Mouse (Mus musculus) adrenal gland, postnatal 4 days (tissue): Measurements from ENCODE around the gene Agap1. TPM values are rescaled to one million over a fixed set of nuclear protein-coding genes. Genes with fewer than 3 reads are reported as not detected.
A peak's percentile ranks its signal among the peaks of the same experiment; 100 is the strongest.

ENCODE experiments used
- DNase-seq, 2 experiments: peaks; one replicate each; pipeline ENCODE4 v3.0.0; 2021 to 2022; ENCODE audit warnings: low spot score in 2 of 2, mixed read lengths in 2 of 2
- total RNA-seq, 2 experiments: library from RNA; stranded (reverse); gene quantifications; 2 replicates each; pipeline ENCODE4 v1.2.3; 2021

Gene Agap1
- total RNA-seq, 2 experiments from 2014 or later: 85.5 to 97.5 TPM

DNA sequence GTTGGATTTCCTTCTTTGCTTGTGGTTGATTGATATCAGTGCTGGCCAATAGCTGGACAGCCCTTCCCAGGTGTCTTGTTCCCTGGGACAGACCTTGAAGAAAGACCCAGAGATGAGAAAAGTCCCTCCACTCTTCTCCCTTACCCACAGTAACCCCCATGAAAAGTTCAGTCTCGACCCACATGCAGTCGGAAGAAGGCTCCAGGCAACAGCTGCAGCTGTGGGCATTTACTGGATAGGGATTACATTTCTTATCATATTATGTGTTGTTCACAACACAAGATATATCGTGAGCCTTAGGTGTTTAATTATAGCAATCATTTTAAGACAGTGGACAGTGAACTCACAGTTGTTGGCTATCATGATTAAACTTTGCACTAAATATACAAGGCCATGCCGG lies 367.2 kb downstream of the Agap1 start:
- DNase-seq: no peak

DNA sequence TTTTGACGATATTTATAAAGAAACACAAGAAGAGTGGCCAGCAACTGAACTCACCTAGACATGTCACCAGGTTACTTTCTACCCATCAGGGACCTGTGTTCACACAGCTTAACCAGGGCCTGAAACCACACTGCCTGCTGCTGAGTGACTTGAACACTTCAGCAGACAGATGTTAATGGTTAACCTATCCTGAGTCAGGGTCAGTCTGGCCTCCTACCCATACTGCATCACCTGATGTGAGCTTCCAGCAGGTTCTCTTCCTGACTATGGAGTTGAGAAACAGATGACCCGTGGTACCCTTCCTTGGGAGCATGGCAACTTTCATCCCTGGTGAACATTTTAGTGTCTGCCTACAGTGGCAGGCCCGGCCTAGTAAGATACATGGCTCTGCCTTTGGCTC lies 367.8 kb downstream of the Agap1 start:
- DNase-seq: no peak

DNA sequence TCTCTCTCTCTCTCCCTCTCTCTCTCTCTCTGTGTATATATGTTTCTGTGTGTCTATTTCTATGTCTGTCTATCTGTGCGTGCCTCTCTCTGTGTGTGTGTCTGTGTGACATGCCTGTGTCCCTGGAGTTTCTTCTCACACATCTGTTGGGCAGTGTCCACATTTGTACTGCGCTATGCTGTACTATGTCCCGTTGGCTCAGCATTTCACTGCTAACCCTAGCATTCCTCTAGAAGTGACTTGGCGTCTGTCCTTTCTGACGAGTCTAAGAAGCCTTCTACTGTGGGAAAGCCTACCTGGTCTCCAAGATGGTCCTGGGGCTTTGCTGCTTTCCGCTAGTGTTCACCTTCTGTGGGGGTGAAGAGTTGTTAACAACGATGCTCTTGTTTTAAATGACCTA lies 368.4 kb downstream of the Agap1 start:
- no peak for DNase-seq

DNA sequence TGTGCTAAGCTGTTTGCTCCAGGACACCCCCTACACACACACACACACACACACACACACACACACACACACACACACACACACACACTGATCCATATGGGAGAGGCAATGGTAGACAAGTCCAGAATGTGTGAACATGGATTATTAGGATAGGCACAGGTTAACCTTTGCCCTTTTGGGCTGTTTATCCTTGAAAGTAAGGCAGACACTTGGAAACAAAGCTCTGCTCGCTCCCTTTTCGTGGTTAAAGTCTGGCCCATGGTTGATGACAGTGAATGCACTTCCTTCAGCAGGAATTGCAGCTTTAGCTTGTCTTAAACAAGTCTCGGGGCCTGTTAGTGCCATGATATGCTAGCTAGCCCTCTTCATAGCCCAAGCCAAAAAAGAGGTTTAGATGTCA lies 372.4 kb downstream of the Agap1 start:
- no peak for DNase-seq

DNA sequence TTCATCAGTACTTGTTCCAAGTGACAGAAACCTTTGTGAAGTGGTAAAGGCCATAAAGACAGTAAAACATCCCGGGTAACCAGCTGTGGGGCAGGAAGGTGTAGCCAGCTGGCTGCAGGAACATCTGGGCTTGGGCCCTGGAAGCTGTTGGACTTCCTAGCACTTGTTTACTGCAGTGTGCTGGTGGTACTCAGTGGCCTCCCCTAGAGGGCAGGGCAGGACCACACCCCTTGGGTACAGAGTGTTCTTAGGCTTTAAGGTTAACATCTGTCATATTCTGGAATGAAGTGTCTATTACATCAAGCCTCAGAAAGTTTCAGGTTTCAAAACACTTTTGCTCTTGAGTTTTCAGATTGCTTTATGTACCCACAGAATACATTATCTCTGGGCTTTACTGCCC lies 376.5 kb downstream of the Agap1 start:
- DNase-seq: no peak

DNA sequence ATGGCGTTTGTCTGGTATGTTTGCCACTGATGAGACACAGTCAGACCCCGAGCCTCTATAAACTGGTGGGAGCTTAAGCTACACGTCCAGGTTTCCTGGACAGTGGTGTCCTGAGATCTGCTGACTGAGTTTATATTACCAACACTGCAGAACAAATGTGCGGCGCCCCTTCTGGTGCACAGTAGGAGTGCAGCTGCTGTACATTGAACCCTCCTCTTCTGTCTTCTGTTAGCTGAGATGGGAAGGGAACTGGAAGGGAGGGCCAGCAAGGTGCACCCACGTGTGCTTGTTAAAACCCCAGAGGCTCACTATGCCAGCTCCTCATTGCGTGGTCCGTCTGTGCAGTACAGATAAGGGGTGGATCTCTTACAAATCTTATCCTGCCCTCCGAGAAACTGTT lies 389.5 kb downstream of the Agap1 start:
- no peak for DNase-seq

DNA sequence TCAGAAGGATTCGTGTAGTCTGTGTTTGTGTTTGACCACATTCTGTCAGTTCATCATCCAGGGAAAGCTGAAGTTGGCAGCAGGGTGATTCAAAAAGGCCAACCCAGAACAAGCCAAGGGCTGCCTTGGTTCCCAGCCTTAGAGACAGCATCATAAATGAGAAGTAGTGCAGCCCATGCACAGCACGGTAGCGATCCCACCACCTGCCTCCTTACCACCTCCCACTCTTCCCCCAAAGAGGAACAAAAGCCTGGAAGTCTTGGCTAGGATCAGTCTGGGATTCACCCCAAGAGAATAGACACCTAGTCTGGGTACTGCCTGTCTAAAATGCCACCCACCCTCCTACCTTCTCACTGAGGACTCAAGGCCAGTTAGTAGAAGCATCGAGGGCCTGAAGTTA lies 390.9 kb downstream of the Agap1 start:
- DNase-seq: no peak

DNA sequence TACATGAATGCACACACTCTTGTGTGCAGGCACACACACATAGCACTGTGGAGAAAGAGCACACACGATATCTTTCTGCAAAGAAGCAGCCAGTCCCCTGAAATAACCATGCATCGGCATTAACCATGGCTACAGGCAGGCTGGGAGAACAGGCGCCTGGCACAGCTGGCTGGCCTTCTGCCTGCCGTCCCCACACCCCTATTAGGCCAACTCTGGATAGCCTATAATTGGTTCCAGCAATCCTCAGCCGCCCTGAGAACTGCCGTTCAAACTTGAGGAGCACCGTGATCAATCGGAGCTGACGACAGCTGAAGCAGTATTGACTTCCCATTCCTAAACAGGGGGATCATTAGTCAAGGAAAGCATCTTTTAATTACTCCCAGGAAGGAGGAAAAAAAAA lies 391.5 kb downstream of the Agap1 start:
- DNase-seq: no peak

DNA sequence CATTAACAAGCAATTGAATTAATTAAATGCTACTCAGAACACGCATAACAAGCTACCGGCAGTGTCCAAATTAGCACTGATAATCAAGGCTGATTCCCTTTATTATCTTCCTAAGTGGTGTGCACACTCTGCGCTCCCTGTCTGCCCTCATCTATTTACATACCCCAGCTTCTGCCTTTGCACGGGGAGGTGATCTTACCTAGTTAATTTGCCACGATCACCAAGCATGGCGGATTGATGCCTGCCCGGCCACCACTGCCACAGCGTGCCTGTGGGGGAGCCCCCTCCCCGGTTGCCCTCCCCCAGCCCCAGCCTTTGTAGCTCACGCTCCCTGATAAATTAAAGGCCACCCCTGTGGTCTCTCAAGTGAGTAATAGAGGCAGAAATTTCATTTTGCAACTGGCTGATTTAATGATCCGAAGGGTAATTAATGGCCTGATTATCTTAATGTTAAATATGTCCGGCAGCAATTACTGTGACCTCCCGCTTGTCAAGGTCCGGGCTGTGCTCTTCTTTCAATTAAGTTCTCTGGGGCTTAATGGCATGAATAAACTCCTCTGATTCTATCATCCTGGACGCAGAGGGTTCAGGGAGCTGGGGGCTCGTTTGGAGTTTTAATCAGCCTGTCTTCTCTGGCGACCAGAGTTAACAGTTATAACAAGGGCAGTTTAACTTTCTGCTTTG lies 393.9 kb downstream of the Agap1 start:
- no peak for DNase-seq

DNA sequence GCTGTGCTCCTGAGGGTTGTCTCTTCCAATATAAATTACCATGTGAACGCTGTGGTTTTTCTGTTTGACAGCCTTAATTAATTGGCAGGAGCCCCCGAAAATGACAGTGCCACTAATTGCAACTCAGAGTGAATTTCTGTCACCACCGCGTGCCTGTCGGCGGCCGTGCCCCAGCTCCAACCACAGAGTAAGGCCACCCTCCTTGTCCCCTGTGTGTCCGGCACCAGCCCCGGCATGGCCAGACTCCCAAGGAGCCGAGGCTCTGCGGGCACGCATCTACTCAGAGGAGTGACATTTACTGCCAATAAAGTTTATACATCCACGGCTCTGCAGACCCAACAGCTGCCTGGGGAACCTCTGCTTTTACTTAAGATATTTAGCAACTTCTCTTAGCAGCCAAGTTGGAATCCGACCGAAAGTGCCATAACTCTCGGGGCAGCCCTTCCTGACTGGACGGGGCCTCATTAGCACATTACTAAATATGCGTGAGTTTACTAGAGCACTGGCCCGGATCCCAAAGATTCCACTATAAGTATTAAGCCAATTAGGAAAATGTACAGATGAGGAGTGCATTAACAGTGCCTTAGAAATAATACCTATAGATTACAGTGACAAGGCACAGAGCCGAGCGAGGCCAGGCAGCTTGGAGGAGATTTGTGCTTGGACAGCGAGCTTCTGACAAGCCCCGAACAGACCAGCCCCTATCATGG lies 394.7 kb downstream of the Agap1 start:
- DNase-seq: no peak

DNA sequence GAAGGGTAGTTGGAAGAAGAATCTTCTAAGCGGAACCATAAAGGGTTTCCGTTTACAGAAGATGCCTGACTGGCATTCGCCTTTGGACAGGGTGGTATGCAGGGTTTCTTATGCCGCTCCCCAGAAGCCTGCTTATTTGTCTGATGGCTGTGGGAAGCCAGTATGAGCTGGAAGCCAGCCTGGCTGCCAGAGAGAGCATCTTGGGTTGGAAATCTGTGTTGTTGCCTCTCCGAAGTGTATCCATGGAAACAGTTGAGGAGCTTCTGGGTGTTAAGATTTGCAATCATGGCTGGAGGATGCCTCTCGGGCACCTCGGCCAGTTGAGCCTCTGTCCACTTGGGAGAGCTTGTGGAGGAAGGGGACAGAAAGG lies 395.2 kb downstream of the Agap1 start:
- DNase-seq: no peak

DNA sequence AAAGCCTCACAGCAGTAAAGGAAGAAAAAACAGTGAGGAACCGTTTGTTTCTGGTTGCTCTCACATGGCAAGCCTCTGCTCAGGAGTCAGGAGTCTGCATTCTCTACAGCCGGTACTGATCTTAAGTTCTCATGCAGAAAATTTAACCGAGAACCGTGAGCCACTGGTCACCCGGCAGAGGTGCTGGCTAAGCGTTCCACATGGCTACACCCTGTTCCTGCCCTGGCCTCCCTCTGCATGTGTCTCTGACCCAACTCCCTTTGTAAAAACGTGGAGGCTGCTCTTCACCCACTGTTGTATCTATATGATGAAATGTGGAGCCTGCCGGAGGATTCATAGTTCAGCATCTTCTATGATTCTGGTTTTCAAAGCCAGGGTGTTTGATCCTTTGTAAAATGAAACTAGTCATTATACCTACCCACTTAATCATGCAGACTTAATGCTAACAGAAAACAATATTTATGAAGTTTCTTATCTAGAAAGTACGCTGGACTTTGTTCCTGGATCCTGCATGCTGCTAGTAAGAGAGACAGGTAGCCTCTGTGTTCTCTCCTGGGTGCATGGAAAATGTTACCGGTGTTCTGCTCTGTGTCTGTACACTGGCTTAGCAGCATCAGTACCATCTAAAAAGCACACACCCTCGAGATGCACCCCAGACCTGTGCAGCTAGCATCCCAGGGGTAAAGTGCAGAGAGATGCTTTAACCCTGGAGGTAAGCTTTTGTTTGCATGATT lies 396.2 kb downstream of the Agap1 start:
- DNase-seq: no peak

DNA sequence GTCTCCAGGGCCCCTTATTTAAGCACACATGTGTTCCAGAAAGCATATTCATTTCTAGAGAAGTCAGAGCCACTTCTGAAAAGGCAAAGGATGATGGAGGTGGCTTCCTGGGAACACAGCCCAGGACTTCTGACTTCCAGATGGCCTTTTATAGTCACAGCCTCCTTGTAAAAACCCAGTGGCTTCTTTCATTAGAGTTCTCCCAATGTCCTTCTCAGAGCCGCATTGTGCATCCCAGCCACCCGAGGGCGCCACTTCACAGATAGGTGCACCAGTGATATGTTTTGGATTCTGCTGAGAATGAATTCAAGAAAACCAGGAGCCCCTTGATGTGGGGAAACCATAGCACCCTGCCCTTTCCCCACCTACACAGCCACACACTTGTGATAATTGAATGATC lies 404.6 kb downstream of the Agap1 start:
- DNase-seq: peak in 1 of 2 experiments; percentile 20

DNA sequence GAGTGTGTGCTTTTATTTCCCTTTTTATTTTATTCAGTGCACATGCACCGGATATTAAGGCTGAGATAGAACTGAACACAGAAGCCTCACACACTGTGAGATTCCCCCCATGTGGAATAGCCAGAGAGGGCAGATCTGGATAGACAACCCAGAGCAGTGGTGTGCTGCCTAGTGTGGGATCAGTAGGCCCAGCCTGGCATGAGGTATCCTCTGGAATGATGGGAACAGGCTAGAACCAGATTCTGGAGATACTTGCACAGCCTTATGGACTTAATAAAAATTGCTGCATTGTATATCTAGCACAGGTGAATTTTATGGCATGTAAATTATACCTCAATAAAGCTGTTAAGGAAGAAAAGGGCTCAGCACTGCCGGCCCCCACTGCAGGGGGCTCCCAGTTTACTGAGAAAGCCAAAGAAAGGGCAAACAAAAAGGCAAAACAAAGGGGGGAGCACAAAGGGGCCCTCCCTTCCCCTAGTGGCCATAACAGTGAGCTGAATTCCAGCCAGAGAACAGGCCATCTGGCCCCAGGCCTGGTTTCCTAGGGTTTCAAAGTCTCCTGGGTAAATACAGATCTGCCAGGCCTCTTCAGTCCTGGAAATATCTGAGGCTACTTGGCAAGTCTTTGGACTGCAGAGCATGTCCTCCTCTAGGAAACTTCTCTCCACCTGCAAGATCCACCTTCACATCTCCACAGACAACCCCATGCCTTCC lies 405.6 kb downstream of the Agap1 start:
- no peak for DNase-seq

DNA sequence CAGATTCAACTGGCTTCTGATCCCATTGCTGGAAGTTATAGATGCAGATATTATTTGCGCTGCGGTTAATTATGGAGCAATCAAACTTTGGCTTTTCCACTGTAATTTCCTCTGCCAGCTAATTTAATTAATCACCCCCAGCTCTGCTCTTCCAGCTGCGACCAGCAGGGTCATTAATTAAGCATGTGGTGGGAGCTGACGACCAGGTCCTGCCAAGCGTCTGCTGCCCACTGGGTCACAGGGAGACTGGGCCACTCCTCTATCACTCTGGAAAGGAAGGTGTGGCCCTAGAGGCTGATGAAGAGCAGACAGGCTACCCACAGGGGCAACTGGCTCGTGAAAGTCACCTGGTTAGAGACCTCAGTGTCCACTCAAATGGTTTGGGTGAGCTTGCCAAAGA lies 411.2 kb downstream of the Agap1 start:
- DNase-seq: no peak

DNA sequence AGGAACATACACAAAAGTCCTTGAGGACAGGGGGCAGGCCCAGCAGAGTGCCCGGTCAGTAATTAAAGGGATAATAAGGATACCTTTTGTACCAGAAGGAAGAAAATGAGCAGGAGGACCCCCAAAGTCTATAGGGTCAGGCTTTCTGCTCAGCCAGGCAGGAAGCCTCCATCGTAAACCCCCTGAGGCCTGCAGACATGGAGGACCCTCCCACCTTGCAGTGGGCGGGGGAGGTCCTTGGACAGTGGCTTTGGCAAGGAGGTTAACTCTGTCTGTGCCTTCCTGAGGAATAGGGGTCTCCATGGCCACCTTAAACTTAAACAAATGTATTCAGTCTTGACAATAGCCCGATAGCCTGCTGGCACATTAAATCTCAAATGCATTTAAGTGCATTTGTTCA lies 413.2 kb downstream of the Agap1 start:
- no peak for DNase-seq

DNA sequence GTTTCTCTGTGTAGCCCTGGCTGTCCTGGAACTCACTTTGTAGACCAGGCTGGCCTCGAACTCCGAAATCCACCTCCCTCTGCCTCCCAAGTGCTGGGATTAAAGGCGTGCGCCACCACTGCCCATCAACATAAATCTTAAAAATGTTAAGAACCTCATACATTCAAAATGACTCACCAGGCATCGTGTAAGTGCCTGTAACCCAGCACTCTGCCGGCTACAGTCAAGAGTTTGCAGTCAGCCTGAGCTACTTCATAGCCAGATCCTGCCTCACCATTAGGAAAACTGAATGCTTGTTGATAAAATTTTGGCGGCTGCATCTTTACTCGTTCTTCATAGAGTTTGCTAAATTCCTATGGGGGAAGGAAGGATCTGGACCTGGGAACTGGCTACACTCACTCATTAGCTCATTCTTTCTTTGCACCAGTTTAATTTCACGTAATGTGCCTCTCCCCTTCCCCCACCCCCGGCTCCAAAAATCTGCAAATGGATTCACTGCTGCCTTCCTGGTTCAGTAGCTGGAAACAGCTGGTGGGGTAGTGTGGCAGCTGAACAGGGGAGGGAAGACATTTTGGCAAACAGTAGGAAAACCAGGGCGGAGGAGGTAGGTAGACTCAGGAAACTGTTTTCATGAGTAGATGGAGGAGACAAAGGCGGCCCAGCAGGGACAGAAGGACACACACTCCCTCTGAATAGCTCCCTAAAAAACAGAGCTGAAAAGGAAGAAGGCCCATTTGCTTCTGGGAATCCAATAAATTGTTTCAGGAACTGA lies 415.7 kb downstream of the Agap1 start:
- DNase-seq: no peak

DNA sequence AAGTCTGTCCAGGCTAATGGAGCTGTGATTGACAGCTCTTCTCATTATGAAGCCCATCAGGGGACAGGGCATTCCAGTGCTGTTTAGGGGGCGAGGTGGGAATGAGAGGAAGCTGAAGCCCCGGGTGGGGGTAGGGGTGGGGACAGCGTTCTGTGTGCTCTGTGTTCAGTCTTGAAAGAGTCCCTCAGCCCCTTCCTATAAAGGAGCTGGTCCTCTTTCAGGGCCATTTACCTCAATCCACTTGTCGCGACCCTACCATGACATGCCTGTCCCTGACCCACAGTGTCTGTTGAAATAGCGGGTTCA lies 416.3 kb downstream of the Agap1 start:
- no peak for DNase-seq

DNA sequence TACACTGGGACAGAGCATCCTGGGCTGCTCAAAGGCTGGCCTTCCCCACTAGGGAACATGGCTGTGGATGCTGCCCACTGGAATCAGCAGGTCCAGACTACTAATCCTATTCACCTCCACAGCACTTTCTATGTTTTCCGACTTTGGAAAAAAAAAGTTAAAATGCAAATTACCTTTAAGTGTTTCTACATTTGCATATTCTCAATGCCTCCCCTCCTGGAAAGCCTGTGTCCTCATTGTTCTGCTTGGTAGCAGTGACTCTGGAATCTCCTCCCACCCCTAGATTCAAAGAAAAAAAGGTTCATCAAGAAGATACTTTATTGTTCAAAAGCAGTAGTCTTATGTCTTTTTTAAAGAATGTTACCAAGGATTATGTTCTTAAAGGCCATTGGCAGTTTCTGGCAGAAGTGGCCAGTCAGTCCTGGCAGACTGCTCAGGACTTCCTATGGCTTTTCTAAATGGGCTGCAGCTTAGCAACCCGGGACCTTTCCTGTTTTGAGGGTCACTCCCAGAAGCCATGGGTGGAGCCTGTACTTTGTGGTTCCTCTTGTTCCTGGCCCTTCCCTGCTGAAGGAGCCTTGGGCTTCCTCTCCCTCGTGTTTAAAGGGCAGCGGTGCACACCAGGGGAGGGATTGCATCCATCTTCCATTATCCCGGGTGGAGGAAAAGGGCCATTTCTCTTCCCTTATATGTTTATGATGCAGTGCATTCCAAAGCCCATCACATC lies 421.9 kb downstream of the Agap1 start:
- DNase-seq: no peak

DNA sequence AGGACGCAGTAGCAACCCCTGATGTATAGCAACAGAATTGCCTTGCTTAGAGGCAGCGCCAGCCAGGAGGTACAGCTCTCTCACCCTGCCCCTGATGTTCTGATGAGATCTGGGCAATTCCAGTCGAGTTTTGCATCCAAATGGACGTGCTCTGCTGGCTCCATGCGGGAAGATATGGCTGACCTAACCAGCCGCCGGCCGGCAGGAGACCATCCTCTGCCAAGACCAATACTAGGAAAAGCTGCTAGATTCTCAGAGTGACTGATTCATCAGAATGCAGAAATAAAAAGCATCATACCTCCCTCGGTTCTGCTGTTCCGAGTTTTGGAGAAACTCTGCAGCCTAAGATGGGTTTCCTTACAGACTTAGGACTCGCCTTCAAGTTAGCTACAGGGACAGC lies 423.9 kb downstream of the Agap1 start:
- DNase-seq: no peak

DNA sequence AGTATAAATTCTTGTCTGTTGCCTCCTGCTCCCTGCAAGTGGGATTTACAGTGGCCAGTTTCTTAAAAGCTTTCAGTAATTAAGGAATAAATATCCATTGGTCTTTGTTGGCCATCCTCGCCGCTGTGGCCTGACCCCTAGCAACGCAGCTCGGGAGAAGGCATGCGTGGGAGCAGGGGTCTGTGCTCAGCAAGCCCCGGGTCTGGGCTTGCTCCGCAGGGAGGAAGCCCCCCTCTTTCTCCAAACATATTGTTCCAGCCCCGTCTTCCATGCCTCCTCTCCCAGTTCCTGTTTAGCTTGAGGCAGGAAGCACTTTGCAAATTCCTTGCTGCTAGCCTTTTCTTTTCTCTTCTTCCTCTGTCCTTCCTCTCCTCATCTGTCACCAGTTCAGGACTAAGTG lies 425.6 kb downstream of the Agap1 start:
- DNase-seq: no peak
